Mouse (Mus musculus) liver, postnatal 0 days (tissue): ENCODE measurements at regions not wholly inside any gene's neighbourhood (a gene's known extent, or its start where the extent isn't known, plus 50 kb on each side); places are given as distances from the start of the nearest gene placed in this dataset.

ENCODE experiments used
- ATAC-seq: fragments of 200-750 bp; cut with Nextera tagmentation; 2 replicates; pipeline ENCODE4 v1.8.0; 2017; ENCODE audit warnings: mild to moderate bottlenecking, moderate library complexity
- DNase-seq: peaks from one replicate; pipeline ENCODE4 v3.0.0-alpha.2; 2016
- H3K27ac ChIP-seq: fragments of 300-500 bp; sonication (generic); 2 replicates; pipeline ENCODE4 v1.5.1; 2014; ENCODE audit warnings: antibody characterized with exemption, moderate library complexity, mild to moderate bottlenecking, low read depth
- H3K27me3 ChIP-seq: fragments of 300-500 bp; sonication (generic); 2 replicates; pipeline ENCODE4 v1.6.1; 2014; ENCODE audit warnings: low read length, control low read depth, mixed read lengths; ENCODE audit not compliant: insufficient read depth
- H3K36me3 ChIP-seq: fragments of 300-500 bp; sonication (generic); replicated peaks from 2 replicates; pipeline ENCODE4 v1.6.1; 2014; ENCODE audit warnings: mild to moderate bottlenecking, control low read depth, low read length, moderate library complexity, mixed read lengths; ENCODE audit not compliant: insufficient read depth
- H3K4me1 ChIP-seq: fragments of 300-500 bp; sonication (generic); 2 replicates; pipeline ENCODE4 v1.6.1; 2014; ENCODE audit warnings: antibody characterized with exemption, mild to moderate bottlenecking, control low read depth; ENCODE audit not compliant: insufficient read depth
- H3K4me2 ChIP-seq: fragments of 300-500 bp; sonication (generic); 2 replicates; pipeline ENCODE4 v1.6.1; 2014; ENCODE audit warnings: low read depth, mild to moderate bottlenecking, low read length, moderate library complexity, mixed read lengths
- H3K4me3 ChIP-seq: fragments of 300-500 bp; sonication (generic); 2 replicates; pipeline ENCODE4 v1.5.1; 2014; ENCODE audit warnings: low read depth, low read length
- H3K9ac ChIP-seq: fragments of 300-500 bp; sonication (generic); replicated peaks from 2 replicates; pipeline ENCODE4 v1.6.1; 2014; ENCODE audit warnings: mild to moderate bottlenecking, moderate library complexity
- H3K9me3 ChIP-seq: fragments of 300-500 bp; sonication (generic); 2 replicates; pipeline ENCODE4 v1.6.1; 2016; ENCODE audit warnings: mild to moderate bottlenecking, control low read depth, low read length, mixed read lengths
- CTCF ChIP-seq: sonication (generic); IDR thresholded peaks from 2 replicates; pipeline ENCODE4 v1.5.1; 2016; ENCODE audit warnings: antibody characterized with exemption, low read depth
- EP300 ChIP-seq: IDR thresholded peaks from 2 replicates; pipeline ENCODE4 v1.6.1; 2016; ENCODE audit warnings: antibody characterized with exemption, low read depth, mild to moderate bottlenecking
- WGBS: fragments of 180-500 bp; shearing (Covaris S2); extraction: QIAGEN DNeasy Blood & Tissue Kit; methylation state at CpG from one replicate; pipeline ENCODE4 v1.1.7; 2014; ENCODE audit not compliant: insufficient replicate concordance; 5-methylcytosine and 5-hydroxymethylcytosine counted together

DNA sequence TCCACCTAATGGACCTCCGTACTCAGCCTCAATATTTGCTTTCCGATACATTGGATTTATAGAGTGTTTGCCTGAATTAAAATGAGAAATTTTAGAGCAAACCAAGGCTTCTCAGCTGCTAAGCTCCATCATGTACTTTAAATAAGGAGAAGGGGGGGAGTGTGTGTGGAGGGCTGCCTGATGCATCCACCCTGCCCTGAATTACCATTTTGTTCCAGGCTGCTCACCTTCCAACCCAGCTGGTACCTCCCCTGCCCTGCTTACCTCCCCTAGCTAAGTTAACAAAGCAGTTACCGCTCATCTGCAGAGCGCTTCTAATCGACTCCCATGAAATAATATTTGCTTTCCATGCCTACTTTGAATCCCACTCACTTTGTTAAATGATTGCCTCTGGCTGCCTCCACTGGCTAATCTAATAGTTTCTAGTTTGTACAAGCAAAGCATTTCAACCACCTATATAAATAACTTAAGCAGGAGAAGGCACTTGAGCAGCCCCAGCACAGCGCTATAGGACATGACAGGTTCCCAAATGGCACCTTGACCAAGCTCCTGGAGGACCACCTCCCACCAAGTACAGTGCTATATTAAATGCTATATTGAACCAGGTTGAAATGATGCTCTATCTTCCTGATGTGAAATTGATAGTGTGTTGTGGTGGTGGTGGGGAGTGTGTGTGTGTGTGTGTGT lies 449.0 kb downstream of the Gm826 start:
- no peak for DNase-seq
- 76% methylated on average over 6 of the region's 6 CpGs for WGBS

DNA sequence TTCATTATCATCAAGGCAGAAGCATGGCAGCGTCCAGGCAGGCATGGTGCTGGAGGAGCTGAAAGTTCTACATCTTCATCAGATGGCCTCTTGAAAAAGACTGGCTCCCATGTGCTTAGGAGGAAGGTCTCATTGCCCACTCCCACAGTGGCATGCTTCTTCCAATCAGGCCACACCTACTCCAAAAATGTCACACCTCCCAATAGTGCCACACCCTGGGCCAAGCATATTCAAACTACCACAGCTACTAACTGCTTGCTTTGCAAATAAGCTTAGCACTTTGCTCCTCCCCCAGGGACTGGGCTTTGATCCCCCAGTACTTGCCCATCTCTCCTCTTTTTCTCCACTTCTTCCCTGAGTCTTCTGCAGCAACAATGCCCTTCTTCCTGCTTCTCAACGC lies 467.0 kb downstream of the Gm826 start:
- DNase-seq = no peak
- no peak for TF ChIP-seq EP300
- no peak for TF ChIP-seq CTCF
- Histone ChIP-seq H3K9me3 (no peaks in the 10 kb centered on the region), H3K36me3 (no peaks in the 10 kb centered on the region), H3K4me2 (no peak overlapping the region), H3K27ac (no peak overlapping the region), H3K27me3 (no peaks in the 10 kb centered on the region), H3K9ac (no peak overlapping the region), H3K4me1 (no peaks in the 10 kb centered on the region), H3K4me3 (no peak overlapping the region)
- 40% methylated on average over 2 of the region's 2 CpGs for WGBS
- ATAC-seq = no peak

More for the DNA sequence above, 449.0 kb downstream of the Gm826 start:
- H3K4me1 ChIP-seq = no peaks in the 10 kb centered on the region
- H3K27ac ChIP-seq = no peak overlapping the region
- TF ChIP-seq CTCF (no peak), EP300 (no peak)
- no peak overlapping the region for H3K4me3 ChIP-seq
- H3K9ac ChIP-seq = no peak overlapping the region
- H3K9me3 ChIP-seq = no peaks in the 10 kb centered on the region
- H3K27me3 ChIP-seq = no peaks in the 10 kb centered on the region
- no peaks in the 10 kb centered on the region for H3K36me3 ChIP-seq
- no peak for ATAC-seq
- H3K4me2 ChIP-seq = no peak overlapping the region

DNA sequence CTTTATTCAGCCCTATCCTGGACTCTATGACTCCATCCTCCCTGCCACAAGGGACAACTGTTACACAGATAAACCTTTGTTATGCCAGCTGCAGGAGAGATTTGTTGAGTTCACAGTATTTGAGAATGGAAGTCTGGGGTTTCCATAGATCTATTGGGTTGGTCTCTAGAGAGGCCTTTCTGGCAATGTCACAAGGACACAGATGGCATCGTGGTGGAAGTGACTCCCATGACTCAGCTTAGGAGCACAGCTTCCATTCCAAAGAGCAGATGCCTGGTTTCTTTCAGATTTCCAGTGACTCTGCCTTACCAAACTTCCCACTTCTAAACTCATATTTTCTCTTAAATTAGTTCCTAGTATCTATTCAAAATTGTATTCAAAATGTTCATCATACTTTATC lies 467.6 kb downstream of the Gm826 start:
- TF ChIP-seq EP300 (no peak), CTCF (no peak)
- no peaks in the 10 kb centered on the region for H3K36me3 ChIP-seq
- H3K4me2 ChIP-seq = no peak overlapping the region
- H3K4me3 ChIP-seq = no peak overlapping the region
- no peaks in the 10 kb centered on the region for H3K4me1 ChIP-seq
- H3K9ac ChIP-seq = no peak overlapping the region
- H3K27ac ChIP-seq = no peak overlapping the region
- no peaks in the 10 kb centered on the region for H3K27me3 ChIP-seq
- ATAC-seq (no peak), DNase-seq (no peak)
- 57% methylated on average over 1 of the region's 1 CpGs for WGBS
- H3K9me3 ChIP-seq = no peaks in the 10 kb centered on the region

DNA sequence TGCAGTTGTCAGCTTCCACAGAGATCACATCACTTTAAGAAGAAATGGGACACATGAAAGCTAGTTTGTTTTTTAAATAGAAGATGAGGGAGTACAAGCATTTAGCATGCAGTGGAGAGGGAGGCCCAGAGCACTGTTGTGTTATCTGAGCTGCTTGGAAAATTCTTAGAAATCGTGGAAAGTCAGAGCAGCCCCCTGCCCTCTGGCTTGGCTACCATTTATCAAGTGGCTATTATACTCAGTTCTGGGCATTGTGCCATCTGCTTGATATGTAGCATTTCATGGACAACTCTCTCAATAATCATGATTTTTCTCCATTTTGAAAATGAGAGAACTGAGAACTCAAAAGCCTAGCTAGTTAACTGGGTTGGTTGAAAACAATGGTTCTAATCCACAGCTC lies 470.8 kb downstream of the Gm826 start:
- no peaks in the 10 kb centered on the region for H3K27me3 ChIP-seq
- TF ChIP-seq CTCF (no peak), EP300 (no peak)
- H3K4me3 ChIP-seq = no peak overlapping the region
- 63% methylated on average over 1 of the region's 1 CpGs for WGBS
- no peaks in the 10 kb centered on the region for H3K4me1 ChIP-seq
- no peak overlapping the region for H3K4me2 ChIP-seq
- H3K36me3 ChIP-seq = no peaks in the 10 kb centered on the region
- no peaks in the 10 kb centered on the region for H3K9me3 ChIP-seq
- no peak overlapping the region for H3K27ac ChIP-seq
- DNase-seq (no peak), ATAC-seq (no peak)
- no peak overlapping the region for H3K9ac ChIP-seq

DNA sequence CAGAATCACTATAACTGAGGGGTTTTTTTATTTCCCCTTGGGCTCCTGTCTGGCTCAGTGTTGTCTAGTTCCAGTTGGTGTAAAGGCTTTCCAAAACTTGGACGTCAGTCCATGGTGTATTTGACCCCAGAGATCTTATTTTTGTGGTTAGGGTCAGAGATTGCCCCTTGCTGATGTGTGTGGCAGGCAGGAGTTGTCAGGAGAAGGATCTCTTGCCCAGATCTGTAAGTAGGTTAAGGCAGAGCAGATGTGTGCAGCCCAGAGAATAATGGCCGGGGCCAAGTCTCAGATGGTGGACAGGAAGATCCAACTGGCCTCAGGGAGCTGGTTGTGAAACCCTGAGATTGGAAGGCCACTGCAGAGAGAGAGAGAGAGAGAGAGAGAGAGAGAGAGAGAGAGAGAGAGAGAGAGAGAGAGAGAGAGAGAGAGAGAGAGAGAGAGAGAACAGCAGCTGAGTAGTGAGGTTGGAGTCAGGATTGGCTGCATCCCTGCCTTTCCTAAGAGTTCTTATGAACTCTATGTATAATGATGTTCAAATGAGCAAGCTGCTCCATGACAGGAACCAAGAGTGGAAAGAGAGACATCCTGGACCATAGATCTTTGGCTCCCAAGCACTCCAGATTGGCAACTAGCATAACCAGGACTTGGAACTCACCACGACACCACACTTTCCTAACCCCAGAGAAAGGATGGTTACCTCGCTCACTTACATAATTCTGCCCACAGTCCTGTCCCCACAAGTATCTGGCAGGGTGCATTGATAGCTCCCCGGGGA lies 479.9 kb downstream of the Gm826 start:
- Histone ChIP-seq H3K27me3 (no peaks in the 10 kb centered on the region), H3K9ac (no peak overlapping the region), H3K4me3 (no peak overlapping the region), H3K4me1 (no peaks in the 10 kb centered on the region), H3K4me2 (no peak overlapping the region), H3K9me3 (no peaks in the 10 kb centered on the region), H3K36me3 (no peaks in the 10 kb centered on the region), H3K27ac (no peak overlapping the region)
- no peak for ATAC-seq
- 73% methylated on average over 5 of the region's 5 CpGs for WGBS
- no peak for DNase-seq
- TF ChIP-seq EP300 (no peak), CTCF (no peak)

DNA sequence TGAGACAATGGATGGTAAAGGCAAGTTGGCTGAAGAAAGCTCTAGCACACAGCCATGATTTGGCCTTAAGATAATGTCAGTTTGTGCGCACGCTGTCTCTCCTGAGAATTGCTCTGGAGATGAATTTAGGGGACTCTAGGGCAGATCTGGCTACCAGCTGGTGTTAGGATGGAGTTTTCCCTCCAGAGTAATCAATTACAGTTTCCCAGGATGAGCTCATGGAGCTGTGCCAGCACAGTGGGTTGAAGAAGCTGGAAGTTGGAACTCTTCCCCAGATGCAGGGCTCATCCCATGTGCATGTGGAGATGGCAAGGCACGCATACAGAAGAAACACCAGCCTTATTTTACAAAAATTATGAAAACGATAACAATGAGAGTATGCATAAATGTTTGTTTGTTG lies 481.0 kb downstream of the Gm826 start:
- Histone ChIP-seq H3K27me3 (no peaks in the 10 kb centered on the region), H3K4me3 (no peak overlapping the region), H3K9ac (no peak overlapping the region), H3K4me2 (no peak overlapping the region), H3K36me3 (no peaks in the 10 kb centered on the region), H3K4me1 (no peaks in the 10 kb centered on the region), H3K27ac (no peak overlapping the region), H3K9me3 (no peaks in the 10 kb centered on the region)
- WGBS = 75% methylated on average over 4 of the region's 4 CpGs
- DNase-seq = no peak
- ATAC-seq = no peak
- TF ChIP-seq CTCF = no peak
- TF ChIP-seq EP300 = no peak
